Mouse (Mus musculus): ENCODE results near the gene Nccrp1. TPM values are rescaled to one million over a fixed set of nuclear protein-coding genes. Genes with fewer than 3 reads are reported as not detected.

Nccrp1 gene
- polyA plus RNA-seq (2014; fragmentation: Illumina TruSeq; extraction: RNeasy Lipid Tissue Mini Kit (QIAGEN cat#74804); ENCODE audit: low read depth, low replicate concordance), result not detected

DNA sequence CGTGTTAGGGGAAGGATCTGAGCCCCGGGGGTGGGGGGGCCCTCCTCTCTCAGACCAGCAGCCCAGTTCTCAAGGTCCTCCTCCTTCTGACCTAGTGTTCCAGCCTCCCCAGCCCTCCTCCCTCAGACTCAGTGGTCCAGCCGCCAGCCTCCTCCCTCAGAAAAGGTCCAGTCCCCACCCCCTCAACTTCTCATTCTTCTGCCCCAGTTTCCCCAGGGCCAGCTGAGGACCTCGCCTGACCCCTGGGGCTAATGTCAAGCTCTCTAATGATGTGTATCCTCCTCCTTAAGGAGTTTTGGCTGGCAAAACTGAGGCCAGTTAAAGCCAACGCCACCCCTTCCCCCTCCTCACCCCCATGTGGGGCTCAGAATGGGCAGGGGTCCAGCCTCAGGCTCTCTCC, at the start of gene Nccrp1:
TSS of gene Nccrp1 (minus strand) at position 101 of the 400 bp plus-strand sequence.

DNA sequence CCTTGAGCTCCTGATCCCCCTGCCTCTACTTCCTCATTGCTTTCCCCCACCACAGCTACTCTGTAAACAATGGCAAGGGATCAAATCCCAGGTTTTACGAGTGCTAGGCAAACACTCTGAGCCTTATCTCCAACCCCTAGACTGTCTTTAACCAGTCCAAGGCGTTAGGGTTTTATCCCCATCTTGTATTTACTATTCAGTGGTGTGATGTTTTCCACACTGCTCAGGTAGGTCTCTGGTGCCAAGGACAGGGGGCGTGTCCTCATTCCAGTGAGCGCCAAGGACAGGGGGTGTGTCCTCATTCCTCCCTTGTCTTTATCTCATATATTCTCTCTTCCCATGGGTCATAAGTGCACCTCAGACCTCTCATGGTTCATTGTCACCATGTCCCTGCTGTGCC, 6.5 kb downstream of the Nccrp1 start, which contains the start of gene Sycn:
TSS of gene Sycn (plus strand) at position 360 of the 400 bp plus-strand sequence.

DNA sequence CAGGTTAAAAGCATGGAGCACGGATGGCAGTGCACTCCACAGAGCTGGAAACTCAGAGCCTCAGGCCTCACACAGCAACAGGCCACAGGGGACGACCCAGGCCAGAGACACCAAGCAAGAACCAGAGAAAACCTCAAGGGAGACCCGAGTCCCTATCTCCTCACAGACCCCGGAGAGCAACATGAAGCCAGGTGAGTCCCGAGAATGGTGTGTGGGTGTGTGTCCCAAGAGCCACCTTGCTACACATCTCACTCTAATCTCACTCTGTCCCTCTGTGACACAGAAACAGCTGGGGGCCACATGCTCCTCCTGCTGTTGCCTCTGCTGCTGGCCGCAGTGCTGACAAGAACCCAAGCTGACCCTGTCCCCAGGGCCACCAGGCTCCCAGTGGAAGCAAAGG, 24.5 kb downstream of the Nccrp1 start, which contains the start of gene Ifnl3:
TSS of gene Ifnl3 (plus strand) at position 301 of the 400 bp plus-strand sequence.

DNA sequence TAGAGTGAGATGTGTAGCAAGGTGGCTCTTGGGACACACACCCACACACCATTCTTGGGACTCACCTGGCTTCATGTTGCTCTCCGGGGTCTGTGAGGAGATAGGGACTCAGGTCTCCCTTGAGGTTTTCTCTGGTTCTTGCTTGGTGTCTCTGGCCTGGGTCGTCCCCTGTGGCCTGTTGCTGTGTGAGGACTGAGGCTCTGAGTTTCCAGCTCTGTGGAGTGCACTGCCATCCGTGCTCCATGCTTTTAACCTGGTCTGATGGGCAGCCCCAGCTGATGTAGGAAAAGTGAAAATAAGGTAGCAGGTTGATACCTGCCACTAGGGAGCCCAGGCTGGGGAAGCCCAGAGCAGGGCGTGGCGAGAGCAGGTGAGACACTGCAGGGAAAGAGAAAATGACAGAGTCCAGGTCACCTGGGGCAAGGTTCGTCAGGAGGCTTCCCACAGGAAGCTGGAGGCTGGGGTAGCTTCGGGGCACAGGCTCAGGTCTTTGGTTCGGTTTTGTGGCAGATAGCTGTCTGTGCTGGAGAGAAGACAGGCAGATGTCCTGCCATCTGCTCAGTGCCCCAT, 36.6 kb downstream of the Nccrp1 start, which contains the start of gene Ifnl2:
TSS of gene Ifnl2 (minus strand) at position 51 of the 570 bp plus-strand sequence.

Other genes with a start within 250 kb of the Nccrp1 start
- gene Dll3, start 245.0 kb downstream of the Nccrp1 start, polyA plus RNA-seq (2014; fragmentation: Illumina TruSeq; extraction: RNeasy Lipid Tissue Mini Kit (QIAGEN cat#74804); ENCODE audit: low read depth, low replicate concordance), result not detected
- 51.5 TPM for gene Timm50, start 235.2 kb downstream of the Nccrp1 start, polyA plus RNA-seq (2014; fragmentation: Illumina TruSeq; extraction: RNeasy Lipid Tissue Mini Kit (QIAGEN cat#74804); ENCODE audit: low read depth, low replicate concordance)
- gene Supt5, start 208.5 kb downstream of the Nccrp1 start, polyA plus RNA-seq (2014; fragmentation: Illumina TruSeq; extraction: RNeasy Lipid Tissue Mini Kit (QIAGEN cat#74804); ENCODE audit: low read depth, low replicate concordance), result 59.3 TPM
- 485 TPM for gene Rps16, start 196.6 kb downstream of the Nccrp1 start, polyA plus RNA-seq (2014; fragmentation: Illumina TruSeq; extraction: RNeasy Lipid Tissue Mini Kit (QIAGEN cat#74804); ENCODE audit: low read depth, low replicate concordance)
- gene Plekhg2, start 174.7 kb downstream of the Nccrp1 start, polyA plus RNA-seq (2014; fragmentation: Illumina TruSeq; extraction: RNeasy Lipid Tissue Mini Kit (QIAGEN cat#74804); ENCODE audit: low read depth, low replicate concordance), result 18.8 TPM
- 24.9 TPM for gene Zfp36, start 167.0 kb downstream of the Nccrp1 start, polyA plus RNA-seq (2014; fragmentation: Illumina TruSeq; extraction: RNeasy Lipid Tissue Mini Kit (QIAGEN cat#74804); ENCODE audit: low read depth, low replicate concordance)
- 27.4 TPM for gene Med29, start 154.5 kb downstream of the Nccrp1 start, polyA plus RNA-seq (2014; fragmentation: Illumina TruSeq; extraction: RNeasy Lipid Tissue Mini Kit (QIAGEN cat#74804); ENCODE audit: low read depth, low replicate concordance)
- 87.3 TPM for gene Paf1, start 154.3 kb downstream of the Nccrp1 start, polyA plus RNA-seq (2014; fragmentation: Illumina TruSeq; extraction: RNeasy Lipid Tissue Mini Kit (QIAGEN cat#74804); ENCODE audit: low read depth, low replicate concordance)
- 6.0 TPM for gene Gmfg, start 109.8 kb downstream of the Nccrp1 start, polyA plus RNA-seq (2014; fragmentation: Illumina TruSeq; extraction: RNeasy Lipid Tissue Mini Kit (QIAGEN cat#74804); ENCODE audit: low read depth, low replicate concordance)
- 0.94 TPM for gene Lrfn1, start 95.3 kb downstream of the Nccrp1 start, polyA plus RNA-seq (2014; fragmentation: Illumina TruSeq; extraction: RNeasy Lipid Tissue Mini Kit (QIAGEN cat#74804); ENCODE audit: low read depth, low replicate concordance)
- not detected for gene Ifnl2, start 36.8 kb downstream of the Nccrp1 start, polyA plus RNA-seq (2014; fragmentation: Illumina TruSeq; extraction: RNeasy Lipid Tissue Mini Kit (QIAGEN cat#74804); ENCODE audit: low read depth, low replicate concordance)
- not detected for gene Ifnl3, start 24.4 kb downstream of the Nccrp1 start, polyA plus RNA-seq (2014; fragmentation: Illumina TruSeq; extraction: RNeasy Lipid Tissue Mini Kit (QIAGEN cat#74804); ENCODE audit: low read depth, low replicate concordance)
- not detected for gene Sycn, start 6.4 kb downstream of the Nccrp1 start, polyA plus RNA-seq (2014; fragmentation: Illumina TruSeq; extraction: RNeasy Lipid Tissue Mini Kit (QIAGEN cat#74804); ENCODE audit: low read depth, low replicate concordance)
- 22.0 TPM for gene Samd4b, start 50.9 kb upstream of the Nccrp1 start, polyA plus RNA-seq (2014; fragmentation: Illumina TruSeq; extraction: RNeasy Lipid Tissue Mini Kit (QIAGEN cat#74804); ENCODE audit: low read depth, low replicate concordance)
- 6.9 TPM for gene Pak4, start 50.9 kb upstream of the Nccrp1 start, polyA plus RNA-seq (2014; fragmentation: Illumina TruSeq; extraction: RNeasy Lipid Tissue Mini Kit (QIAGEN cat#74804); ENCODE audit: low read depth, low replicate concordance)
- gene Acp7, start 84.1 kb upstream of the Nccrp1 start, polyA plus RNA-seq (2014; fragmentation: Illumina TruSeq; extraction: RNeasy Lipid Tissue Mini Kit (QIAGEN cat#74804); ENCODE audit: low read depth, low replicate concordance), result not detected
- gene Fbxo27, start 145.6 kb upstream of the Nccrp1 start, polyA plus RNA-seq (2014; fragmentation: Illumina TruSeq; extraction: RNeasy Lipid Tissue Mini Kit (QIAGEN cat#74804); ENCODE audit: low read depth, low replicate concordance), result 0.76 TPM
- gene Fbxo17, start 169.6 kb upstream of the Nccrp1 start, polyA plus RNA-seq (2014; fragmentation: Illumina TruSeq; extraction: RNeasy Lipid Tissue Mini Kit (QIAGEN cat#74804); ENCODE audit: low read depth, low replicate concordance), result 1.4 TPM
- 85.7 TPM for gene Mrps12, start 194.6 kb upstream of the Nccrp1 start, polyA plus RNA-seq (2014; fragmentation: Illumina TruSeq; extraction: RNeasy Lipid Tissue Mini Kit (QIAGEN cat#74804); ENCODE audit: low read depth, low replicate concordance)
- 13.4 TPM for gene Sars2, start 194.7 kb upstream of the Nccrp1 start, polyA plus RNA-seq (2014; fragmentation: Illumina TruSeq; extraction: RNeasy Lipid Tissue Mini Kit (QIAGEN cat#74804); ENCODE audit: low read depth, low replicate concordance)
- gene Ccer2, start 208.9 kb upstream of the Nccrp1 start, polyA plus RNA-seq (2014; fragmentation: Illumina TruSeq; extraction: RNeasy Lipid Tissue Mini Kit (QIAGEN cat#74804); ENCODE audit: low read depth, low replicate concordance), result not detected
- gene Sirt2, start 219.5 kb upstream of the Nccrp1 start, polyA plus RNA-seq (2014; fragmentation: Illumina TruSeq; extraction: RNeasy Lipid Tissue Mini Kit (QIAGEN cat#74804); ENCODE audit: low read depth, low replicate concordance), result 109 TPM
- gene Nfkbib, start 220.3 kb upstream of the Nccrp1 start, polyA plus RNA-seq (2014; fragmentation: Illumina TruSeq; extraction: RNeasy Lipid Tissue Mini Kit (QIAGEN cat#74804); ENCODE audit: low read depth, low replicate concordance), result 32.4 TPM
- gene Rinl, start 241.7 kb upstream of the Nccrp1 start, polyA plus RNA-seq (2014; fragmentation: Illumina TruSeq; extraction: RNeasy Lipid Tissue Mini Kit (QIAGEN cat#74804); ENCODE audit: low read depth, low replicate concordance), result 2.2 TPM